Mouse (Mus musculus) ES-Bruce4 (cell line): ENCODE measurements at regions not wholly inside any gene's neighbourhood (a gene's known extent, or its start where the extent isn't known, plus 50 kb on each side); places are given as distances from the start of the nearest gene placed in this dataset.

Source experiments
- H3K27ac ChIP-seq: 2 replicates; pipeline ENCODE4 v1.5.1; 2012; ENCODE audit warnings: low read length, inconsistent platforms; ENCODE audit not compliant: insufficient read depth
- H3K27me3 ChIP-seq: 2 replicates; pipeline ENCODE4 v1.6.1; 2012; ENCODE audit warnings: mild to moderate bottlenecking, low read length, inconsistent platforms; ENCODE audit not compliant: control insufficient read depth, poor library complexity, insufficient read depth, severe bottlenecking
- H3K36me3 ChIP-seq: 2 replicates; pipeline ENCODE4 v1.6.1; 2012; ENCODE audit warnings: inconsistent platforms, mild to moderate bottlenecking, low read length, moderate library complexity; ENCODE audit not compliant: control insufficient read depth, poor library complexity, insufficient read depth, severe bottlenecking
- H3K4me1 ChIP-seq: one replicate; pipeline ENCODE4 v1.8.1; 2011; ENCODE audit warnings: low read length; ENCODE audit not compliant: control insufficient read depth, insufficient read depth
- H3K4me3 ChIP-seq: 2 replicates; pipeline ENCODE4 v1.5.1; 2011; ENCODE audit warnings: low read depth, mild to moderate bottlenecking, low read length
- H3K9ac ChIP-seq: 2 replicates; pipeline ENCODE4 v1.6.1; 2012; ENCODE audit warnings: low read depth, mild to moderate bottlenecking, inconsistent platforms; ENCODE audit not compliant: poor library complexity, severe bottlenecking
- H3K9me3 ChIP-seq: replicated peaks from 2 replicates; pipeline ENCODE4 v1.6.1; 2012; ENCODE audit warnings: mild to moderate bottlenecking, low read length, inconsistent platforms; ENCODE audit not compliant: control insufficient read depth, poor library complexity, insufficient read depth, severe bottlenecking
- CTCF ChIP-seq: IDR thresholded peaks from one replicate; pipeline ENCODE4 v1.8.1; 2011; ENCODE audit warnings: low read depth, low read length
- EP300 ChIP-seq: IDR thresholded peaks from 2 replicates; pipeline ENCODE4 v1.6.1; 2011; ENCODE audit warnings: low read depth, low read length; ENCODE audit not compliant: insufficient read depth
- POLR2A ChIP-seq: IDR thresholded peaks from one replicate; pipeline ENCODE4 v1.8.1; 2011; ENCODE audit warnings: low read length; ENCODE audit not compliant: insufficient read depth

- Histone ChIP-seq H3K27me3 (no peaks in the 10 kb centered on the region), H3K9ac (no peak overlapping the region), H3K27ac (no peak overlapping the region), H3K4me1 (no peaks in the 10 kb centered on the region), H3K9me3 (no peaks in the 10 kb centered on the region), H3K36me3 (no peaks in the 10 kb centered on the region), H3K4me3 (no peak overlapping the region)
- TF ChIP-seq EP300, result no peak
- no peak for TF ChIP-seq POLR2A
- no peak for TF ChIP-seq CTCF
Measured at GRCm38 (mm10) chr6:93281530-93281929, 338.2 kb upstream of the Adamts9 start.

GRCm38 (mm10) chr6:93273917-93274513, 330.7 kb upstream of the Adamts9 start:
- TF ChIP-seq CTCF, result no peak
- TF ChIP-seq POLR2A, result no peak
- no peak for TF ChIP-seq EP300
- Histone ChIP-seq H3K27ac (no peak overlapping the region), H3K9me3 (no peaks in the 10 kb centered on the region), H3K36me3 (no peaks in the 10 kb centered on the region), H3K4me3 (no peak overlapping the region), H3K9ac (no peak overlapping the region), H3K27me3 (no peaks in the 10 kb centered on the region), H3K4me1 (no peaks in the 10 kb centered on the region)

GRCm38 (mm10) chr6:93272206-93272605, 328.9 kb upstream of the Adamts9 start:
- Histone ChIP-seq H3K9me3 (no peaks in the 10 kb centered on the region), H3K36me3 (no peaks in the 10 kb centered on the region), H3K9ac (no peak overlapping the region), H3K27ac (no peak overlapping the region), H3K4me1 (no peaks in the 10 kb centered on the region), H3K27me3 (no peaks in the 10 kb centered on the region), H3K4me3 (no peak overlapping the region)
- no peak for TF ChIP-seq EP300
- no peak for TF ChIP-seq CTCF
- TF ChIP-seq POLR2A, result no peak

- Histone ChIP-seq H3K9me3 (peaks cover 3% of the 10 kb centered on the region; the same call in 1 of the 2 replicates), H3K9ac (no peak overlapping the region), H3K4me3 (no peak overlapping the region), H3K4me1 (no peaks in the 10 kb centered on the region), H3K27ac (no peak overlapping the region), H3K36me3 (no peaks in the 10 kb centered on the region), H3K27me3 (no peaks in the 10 kb centered on the region)
- TF ChIP-seq CTCF (no peak), POLR2A (no peak), EP300 (no peak)
Measured at GRCm38 (mm10) chr6:93266826-93267225, 323.5 kb upstream of the Adamts9 start.

- H3K27ac ChIP-seq, result no peak overlapping the region
- H3K9ac ChIP-seq, result no peak overlapping the region
- no peak overlapping the region for H3K4me3 ChIP-seq
- H3K4me1 ChIP-seq, result no peaks in the 10 kb centered on the region
- H3K9me3 ChIP-seq, result peaks cover 5% of the 10 kb centered on the region; the same call in 1 of the 2 replicates
- H3K36me3 ChIP-seq, result no peaks in the 10 kb centered on the region
- no peak for TF ChIP-seq POLR2A
- TF ChIP-seq EP300, result no peak
- no peak for TF ChIP-seq CTCF
- H3K27me3 ChIP-seq, result no peaks in the 10 kb centered on the region
Measured at GRCm38 (mm10) chr6:93265164-93265563, 321.9 kb upstream of the Adamts9 start.

- Histone ChIP-seq H3K27ac (0 out of 2 replicates have a peak overlapping the region, but pooled peaks have one; percentile 17), H3K4me3 (no peak overlapping the region), H3K9me3 (peaks cover 5% of the 10 kb centered on the region; the same call in 1 of the 2 replicates), H3K9ac (no peak overlapping the region), H3K36me3 (no peaks in the 10 kb centered on the region), H3K27me3 (no peaks in the 10 kb centered on the region), H3K4me1 (peaks cover 1% of the 10 kb centered on the region)
- TF ChIP-seq POLR2A (no peak), EP300 (peak; percentile 61; the same call in 1 of the 2 replicates), CTCF (no peak)
Measured at GRCm38 (mm10) chr6:93260827-93261226, 317.5 kb upstream of the Adamts9 start.
